Mouse (Mus musculus) E14TG2a.4 (cell line): ENCODE measurements around the gene Slc24a3.

Experiments
- H3K27me3 ChIP-seq: 2 replicates; pipeline ENCODE4 v1.6.1; 2014; ENCODE audit warnings: low read length, control low read depth; ENCODE audit not compliant: insufficient read depth
- H3K36me3 ChIP-seq: 2 replicates; pipeline ENCODE4 v1.6.1; 2014; ENCODE audit warnings: low read length, control low read depth; ENCODE audit not compliant: insufficient read depth
- H3K4me1 ChIP-seq: replicated peaks from 2 replicates; pipeline ENCODE4 v1.6.1; 2014; ENCODE audit warnings: low read depth, low read length, control low read depth
- H3K4me3 ChIP-seq: replicated peaks from 2 replicates; pipeline ENCODE4 v1.5.1; 2014; ENCODE audit warnings: mild to moderate bottlenecking, low read length
- H3K9me3 ChIP-seq: 2 replicates; pipeline ENCODE4 v1.6.1; 2014; ENCODE audit warnings: low read length, control low read depth
- CTCF ChIP-seq: conservative IDR thresholded peaks from 2 replicates; pipeline ENCODE4 v1.5.1; 2014; ENCODE audit warnings: low read length
- NANOG ChIP-seq: IDR thresholded peaks from 2 replicates; pipeline ENCODE4 v1.6.1; 2014; ENCODE audit warnings: borderline replicate concordance, low read length, mixed read lengths
- POU5F1 ChIP-seq: IDR thresholded peaks from 2 replicates; pipeline ENCODE4 v1.6.1; 2014; ENCODE audit warnings: low read length, borderline replicate concordance

The Slc24a3 gene

DNA sequence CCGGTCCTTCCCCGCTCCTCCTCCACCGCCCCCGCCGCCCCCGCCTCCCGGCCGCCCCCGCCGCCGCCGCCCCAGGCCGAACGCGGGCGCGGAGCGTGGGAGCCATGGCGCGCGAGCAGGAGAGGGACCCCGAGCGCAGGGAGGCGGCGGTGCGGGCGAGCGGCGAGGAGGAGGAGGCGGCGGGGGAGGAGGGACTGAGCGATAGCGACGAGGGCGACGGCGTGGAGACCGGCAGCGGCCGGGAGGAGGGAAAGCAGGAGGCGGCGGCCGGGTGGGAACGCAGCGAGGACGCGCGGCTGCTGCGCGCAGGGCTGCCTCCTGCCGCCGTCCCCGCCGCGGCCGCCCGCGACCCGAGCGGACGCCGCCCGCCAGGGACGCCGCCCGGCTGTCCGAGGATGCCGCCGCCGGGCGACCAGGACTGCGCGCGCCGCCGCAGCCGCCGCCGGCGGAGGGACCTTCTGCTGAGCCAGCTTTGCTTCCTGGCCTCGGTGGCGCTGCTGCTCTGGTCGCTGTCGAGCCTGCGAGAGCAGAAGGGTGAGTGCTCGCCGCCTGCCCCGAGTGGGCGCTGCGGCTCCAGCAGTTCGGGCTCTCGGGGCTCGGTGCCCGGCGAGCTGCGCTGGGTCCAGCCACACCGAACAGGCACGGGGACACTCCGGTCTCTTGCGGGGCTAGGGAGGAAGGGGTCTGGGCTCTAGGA lies at the start of gene Slc24a3:
Slc24a3 (plus strand) TSS at position 91 of the 697 bp plus-strand sequence.
- H3K27me3 ChIP-seq = peaks cover 55% of the 10 kb centered on the region
- H3K4me1 ChIP-seq = peaks cover 11% of the 10 kb centered on the region; the same call in 1 of the 2 replicates
- peak within 1 kb of the TSS; percentile 77 for H3K4me3 ChIP-seq
- TF ChIP-seq CTCF = no peak
- no peak for TF ChIP-seq NANOG
- no peak for TF ChIP-seq POU5F1
- H3K9me3 ChIP-seq = no peaks in the 10 kb centered on the region
- no peaks in the 10 kb centered on the region for H3K36me3 ChIP-seq

DNA sequence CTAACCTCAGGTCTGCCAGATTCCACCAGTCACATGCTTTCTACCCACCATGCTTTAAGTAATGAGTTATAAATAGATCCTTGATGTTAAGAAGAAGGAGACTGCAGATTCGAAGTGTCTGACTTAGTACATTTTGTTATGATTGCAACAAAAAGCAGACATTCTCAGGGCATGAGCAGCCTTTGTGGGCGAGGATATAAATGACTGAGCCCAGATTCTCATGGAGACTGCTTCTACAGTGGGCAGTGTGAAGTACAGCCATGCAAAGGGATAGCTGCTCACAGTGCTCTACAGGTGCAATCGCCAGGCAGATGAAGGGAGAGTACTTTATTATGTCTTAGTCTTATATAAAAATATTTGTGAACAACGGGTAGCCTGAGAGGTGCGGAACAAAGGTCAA lies 49.8 kb upstream of the Slc24a3 start:
- TF ChIP-seq POU5F1 = no peak
- no peak for TF ChIP-seq NANOG
- TF ChIP-seq CTCF = no peak
- H3K9me3 ChIP-seq = no peaks in the 10 kb centered on the region
- no peaks in the 10 kb centered on the region for H3K36me3 ChIP-seq
- H3K27me3 ChIP-seq = no peaks in the 10 kb centered on the region
- H3K4me3 ChIP-seq = no peak overlapping the region
- H3K4me1 ChIP-seq = no peaks in the 10 kb centered on the region

DNA sequence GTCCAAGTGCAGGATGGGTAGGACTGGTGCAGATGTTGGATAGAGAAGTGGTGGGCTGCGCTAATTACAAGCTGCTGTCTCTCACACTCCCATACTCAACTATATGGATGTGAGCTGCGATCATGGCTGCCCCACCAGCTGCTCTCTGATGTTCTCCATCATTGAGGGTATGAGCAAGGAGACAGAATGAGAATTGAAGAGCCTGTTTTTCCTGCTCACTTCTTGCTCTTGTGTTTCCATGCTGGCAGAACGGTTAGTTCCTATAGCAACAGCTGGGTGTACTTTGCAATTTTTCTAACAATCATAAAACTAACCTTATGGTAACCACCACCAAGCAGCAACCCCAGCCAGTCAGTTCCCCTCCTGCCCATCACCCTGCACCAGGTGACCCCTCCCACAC lies 39.8 kb upstream of the Slc24a3 start:
- H3K9me3 ChIP-seq = no peaks in the 10 kb centered on the region
- H3K4me3 ChIP-seq = no peak overlapping the region
- no peaks in the 10 kb centered on the region for H3K4me1 ChIP-seq
- TF ChIP-seq NANOG (no peak), CTCF (no peak), POU5F1 (no peak)
- no peaks in the 10 kb centered on the region for H3K36me3 ChIP-seq
- H3K27me3 ChIP-seq = no peaks in the 10 kb centered on the region

DNA sequence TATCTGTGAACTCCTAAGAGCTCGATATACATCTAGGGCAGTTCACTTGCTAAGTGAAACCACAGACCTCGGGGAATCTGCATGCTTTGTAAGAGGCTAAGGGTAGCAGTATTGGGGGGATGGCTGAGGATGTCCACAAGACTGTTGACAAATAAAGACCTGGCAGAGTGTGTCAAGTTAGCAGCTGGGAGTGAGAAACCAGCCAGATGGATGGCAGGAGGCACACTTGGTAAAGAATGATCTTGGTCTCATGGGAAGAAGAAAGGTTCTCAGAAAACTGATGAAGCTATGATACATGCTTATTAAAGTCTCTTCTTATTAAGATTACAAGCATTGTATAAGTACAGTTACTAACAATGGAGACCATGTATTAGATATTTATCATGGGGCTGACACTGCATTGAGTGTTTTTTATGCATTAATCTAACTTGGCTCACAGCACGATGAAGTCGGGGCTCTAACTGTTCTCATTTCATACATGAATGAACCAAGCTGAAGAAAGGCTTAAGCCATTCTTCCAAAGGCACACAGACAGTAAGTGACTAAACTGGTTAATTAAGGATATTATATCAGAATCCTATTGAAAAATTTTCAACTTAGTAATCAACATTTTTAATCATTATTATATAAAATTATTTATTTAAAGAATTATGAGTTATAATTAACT lies 30.8 kb upstream of the Slc24a3 start:
- Histone ChIP-seq H3K36me3 (no peaks in the 10 kb centered on the region), H3K4me3 (no peak overlapping the region), H3K27me3 (no peaks in the 10 kb centered on the region), H3K9me3 (no peaks in the 10 kb centered on the region), H3K4me1 (no peaks in the 10 kb centered on the region)
- TF ChIP-seq NANOG = no peak
- TF ChIP-seq POU5F1 = no peak
- TF ChIP-seq CTCF = no peak

DNA sequence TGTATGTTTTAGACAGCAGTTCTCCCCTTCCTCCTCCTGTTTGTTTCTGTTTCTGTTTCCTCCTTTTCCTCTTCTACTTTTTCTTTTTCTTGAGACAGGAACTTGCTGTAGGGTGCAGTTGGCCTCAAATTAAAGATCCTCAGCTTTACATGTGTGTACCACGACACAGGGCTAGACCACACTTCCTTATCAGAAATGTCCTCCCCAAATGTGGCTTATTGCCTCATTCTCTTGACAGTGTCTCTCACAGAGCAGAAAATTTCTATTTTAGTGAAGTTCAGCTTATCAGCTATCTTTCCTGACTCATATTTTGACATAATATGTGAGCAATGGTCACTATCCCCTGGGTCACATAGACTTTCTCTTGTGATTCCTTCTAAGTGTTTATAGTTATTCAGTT lies 17.1 kb upstream of the Slc24a3 start:
- H3K4me3 ChIP-seq = no peak overlapping the region
- TF ChIP-seq CTCF (no peak), NANOG (no peak), POU5F1 (no peak)
- H3K27me3 ChIP-seq = no peaks in the 10 kb centered on the region

DNA sequence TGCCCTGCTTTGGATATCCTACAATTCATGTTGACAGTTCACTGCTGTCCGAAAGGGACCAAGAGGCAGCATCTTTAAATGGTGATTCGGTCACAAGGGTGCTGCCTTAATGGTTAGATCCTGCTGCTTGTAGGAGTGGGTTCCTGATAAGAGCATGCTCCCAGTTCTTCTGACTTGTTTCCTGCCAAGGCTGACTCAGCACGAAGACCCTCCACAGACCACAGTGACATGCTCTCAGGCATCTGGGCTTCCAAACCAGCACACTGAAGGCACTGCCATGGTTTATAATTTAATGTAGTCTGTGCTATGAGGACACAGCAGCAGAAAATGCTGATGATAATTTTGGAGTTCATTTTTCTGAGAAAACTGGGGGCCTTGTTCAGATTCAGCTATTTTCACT lies 16.7 kb upstream of the Slc24a3 start:
- no peaks in the 10 kb centered on the region for H3K36me3 ChIP-seq
- no peaks in the 10 kb centered on the region for H3K9me3 ChIP-seq
- H3K4me3 ChIP-seq = no peak overlapping the region
- H3K27me3 ChIP-seq = no peaks in the 10 kb centered on the region
- H3K4me1 ChIP-seq = no peaks in the 10 kb centered on the region
- TF ChIP-seq NANOG (no peak), CTCF (no peak), POU5F1 (no peak)

More for the DNA sequence above, 17.1 kb upstream of the Slc24a3 start:
- no peaks in the 10 kb centered on the region for H3K36me3 ChIP-seq
- no peaks in the 10 kb centered on the region for H3K9me3 ChIP-seq
- no peaks in the 10 kb centered on the region for H3K4me1 ChIP-seq

DNA sequence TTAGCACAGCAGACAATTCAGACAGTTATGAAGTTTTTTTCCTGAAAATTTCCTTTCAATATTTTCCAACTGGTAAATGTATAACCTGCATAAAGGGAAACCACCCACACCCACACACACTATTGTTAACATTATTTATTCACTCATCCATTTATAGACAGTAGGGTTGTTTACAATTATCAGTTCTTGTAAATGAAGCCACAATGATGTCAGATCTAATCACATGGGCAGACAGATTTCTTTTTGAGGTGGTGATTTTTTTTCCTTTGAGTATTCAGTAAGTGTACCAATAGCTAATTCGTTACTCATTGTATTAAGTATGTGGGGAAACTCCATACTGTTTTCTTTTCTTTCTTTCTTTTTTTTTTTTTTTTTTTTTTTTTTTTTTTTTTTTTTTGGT lies 15.3 kb upstream of the Slc24a3 start:
- Histone ChIP-seq H3K27me3 (no peaks in the 10 kb centered on the region), H3K36me3 (no peaks in the 10 kb centered on the region), H3K9me3 (no peaks in the 10 kb centered on the region), H3K4me1 (no peaks in the 10 kb centered on the region), H3K4me3 (no peak overlapping the region)
- TF ChIP-seq NANOG (no peak), CTCF (no peak), POU5F1 (no peak)

DNA sequence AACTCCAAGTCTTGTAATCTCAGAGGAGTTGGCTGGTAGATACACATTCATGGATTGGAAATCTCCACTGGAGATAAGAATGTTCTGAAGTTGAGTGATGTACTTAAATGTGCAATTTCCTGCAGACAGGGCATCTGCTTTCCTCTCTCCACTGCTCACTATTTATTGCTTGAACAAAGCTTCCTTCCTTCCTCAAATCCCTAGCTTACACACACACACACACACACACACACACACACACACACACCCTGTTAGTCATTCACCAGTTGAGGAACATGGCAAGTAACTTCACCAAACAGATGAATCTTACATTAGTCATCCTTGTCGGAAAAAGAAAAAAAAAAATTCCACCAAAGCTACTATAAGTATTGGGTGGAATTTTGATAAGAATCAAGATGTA lies 8.6 kb upstream of the Slc24a3 start:
- TF ChIP-seq CTCF (no peak), NANOG (no peak), POU5F1 (no peak)
- H3K27me3 ChIP-seq = 0 out of 2 replicates have a peak, but pooled peaks cover under 1% of the 10 kb centered on the region
- no peaks in the 10 kb centered on the region for H3K36me3 ChIP-seq
- no peaks in the 10 kb centered on the region for H3K9me3 ChIP-seq
- H3K4me3 ChIP-seq = no peak overlapping the region
- H3K4me1 ChIP-seq = no peaks in the 10 kb centered on the region

DNA sequence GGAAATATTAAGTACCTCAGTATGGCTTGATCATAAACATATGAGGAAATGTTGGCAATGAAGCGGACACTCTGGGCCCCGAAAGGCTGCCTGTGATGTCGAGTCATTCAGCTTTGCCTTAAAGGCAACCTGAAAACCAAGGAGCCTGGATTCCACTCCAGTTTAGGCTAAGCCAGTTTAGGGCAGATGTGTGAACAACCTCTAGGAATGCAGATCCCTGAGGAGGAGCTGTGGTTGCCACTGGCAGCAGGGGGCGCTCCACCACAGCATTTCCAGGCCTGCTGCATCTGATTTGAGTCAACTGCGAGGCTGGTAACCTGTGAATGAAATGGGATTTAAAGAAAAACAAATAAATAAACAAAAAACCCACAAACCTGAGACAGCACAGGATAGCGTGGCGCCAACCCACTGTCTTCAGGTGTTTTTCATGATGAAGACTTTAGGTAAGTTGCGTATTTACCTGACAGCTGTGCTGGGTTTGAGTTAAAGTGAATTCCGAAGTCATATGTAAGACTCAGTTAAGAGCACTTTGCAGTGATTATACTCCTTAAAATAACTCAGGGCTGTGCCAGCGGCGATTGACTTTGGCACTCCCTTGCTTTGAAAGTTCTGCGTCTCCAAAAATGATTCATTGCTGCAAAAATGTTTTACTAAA lies 6.4 kb upstream of the Slc24a3 start:
- Histone ChIP-seq H3K4me1 (no peaks in the 10 kb centered on the region), H3K27me3 (peaks cover 20% of the 10 kb centered on the region), H3K4me3 (no peak overlapping the region), H3K9me3 (no peaks in the 10 kb centered on the region), H3K36me3 (no peaks in the 10 kb centered on the region)
- peak; percentile 61 for TF ChIP-seq CTCF
- no peak for TF ChIP-seq POU5F1
- TF ChIP-seq NANOG = no peak
